Mouse (Mus musculus): Measurements from ENCODE around the gene Galnt13.

- TF ChIP-seq POLR2A (IDR thresholded peaks at IDR 0.05; ENCODE audit: low read depth, low read length) (no peak), CTCF (IDR thresholded peaks at IDR 0.05; ENCODE audit: extremely low read depth, insufficient read length, insufficient replicate concordance, low read depth, low read length) (no peak)
Measured at GRCm38 (mm10) chr2:54527073-54527472, 91.0 kb downstream of the Galnt13 start.
